Mouse (Mus musculus) spleen, adult 2 months (tissue): ENCODE data around the gene Psmd8.

Experiments used
- CTCF ChIP-seq: fragments of 200-500 bp; IDR thresholded peaks from 2 replicates; pipeline ENCODE4 v1.5.1; 2011; ENCODE audit warnings: mild to moderate bottlenecking, inconsistent platforms; ENCODE audit not compliant: insufficient read depth, insufficient read length, insufficient replicate concordance; ENCODE audit errors: extremely low read depth
- POLR2A ChIP-seq: fragments of 200-500 bp; IDR thresholded peaks from 2 replicates; pipeline ENCODE4 v1.6.1; 2011; ENCODE audit warnings: low read depth, low read length, inconsistent platforms

GRCm38 (mm10) chr7:29225520-29225919 is 45.0 kb upstream of the Psmd8 start:
- TF ChIP-seq CTCF: no peak
- TF ChIP-seq POLR2A: no peak
